Mouse (Mus musculus) MN1 (cell line): Measurements from ENCODE around the gene Scyl1.
"Not testable (repeated sequence)": the region's sequence is repeated elsewhere in the genome, so short reads cannot be mapped to it uniquely, and the experiment has no call there.

Experiments used
- DNase-seq: peaks from one replicate; pipeline ENCODE4 v3.0.0-alpha.2; 2016; ENCODE audit warnings: low spot score

The Scyl1 gene

DNA sequence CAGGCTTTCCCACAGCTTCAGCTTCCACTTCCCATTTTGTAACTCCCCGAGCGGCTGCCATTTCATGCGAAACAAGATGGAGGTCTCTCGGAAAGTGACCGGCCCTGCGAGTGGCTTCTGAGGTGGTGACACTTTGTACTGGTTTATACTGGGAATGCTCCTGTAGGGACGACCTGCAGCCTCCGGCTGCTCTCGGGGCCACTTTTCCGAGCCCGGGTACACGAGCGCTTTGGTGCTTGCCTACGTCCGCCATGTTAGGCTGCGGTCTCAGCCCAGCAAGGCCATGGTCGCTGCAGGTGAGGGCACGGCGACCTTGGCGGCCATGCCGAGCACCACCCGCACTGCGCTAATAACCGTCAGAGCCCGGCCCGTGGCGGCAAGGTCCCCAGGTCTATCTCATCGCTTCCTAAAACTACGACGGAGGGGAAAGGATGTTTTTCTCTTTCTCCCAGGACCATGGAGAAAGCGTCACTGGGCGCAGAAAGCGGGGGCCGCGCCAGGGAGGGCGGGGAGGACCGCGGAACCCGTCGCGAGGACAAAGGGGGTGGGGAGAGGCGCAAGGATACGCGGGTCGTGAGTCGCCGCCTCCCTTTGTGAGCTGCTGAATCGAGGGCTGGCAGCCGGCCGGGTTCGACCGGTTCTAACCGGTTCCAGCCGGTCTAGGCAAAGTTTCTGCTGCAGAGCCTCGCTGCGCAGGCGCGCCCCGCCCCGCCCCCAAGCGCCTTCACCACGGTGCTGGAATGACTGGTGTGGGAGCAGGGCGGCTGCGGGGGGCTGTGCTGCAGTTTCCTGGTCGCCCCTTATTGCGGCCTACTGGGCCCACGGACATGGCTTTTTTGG lies 32.0 kb upstream of the Scyl1 start:
- peak; percentile 95 for DNase-seq

DNA sequence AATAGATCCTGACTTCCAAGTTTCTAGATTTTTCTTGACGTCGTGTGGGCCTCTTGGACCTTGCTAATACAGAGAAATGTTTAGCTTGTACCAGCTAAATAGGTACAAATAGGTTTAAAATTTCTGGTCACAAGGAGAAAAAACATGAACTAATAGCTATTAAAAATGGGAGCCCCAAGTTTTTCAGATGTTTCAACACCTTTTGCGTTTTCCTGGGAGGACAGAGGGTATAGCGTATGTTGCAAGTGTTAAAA lies 31.5 kb upstream of the Scyl1 start:
- DNase-seq = no peak

DNA sequence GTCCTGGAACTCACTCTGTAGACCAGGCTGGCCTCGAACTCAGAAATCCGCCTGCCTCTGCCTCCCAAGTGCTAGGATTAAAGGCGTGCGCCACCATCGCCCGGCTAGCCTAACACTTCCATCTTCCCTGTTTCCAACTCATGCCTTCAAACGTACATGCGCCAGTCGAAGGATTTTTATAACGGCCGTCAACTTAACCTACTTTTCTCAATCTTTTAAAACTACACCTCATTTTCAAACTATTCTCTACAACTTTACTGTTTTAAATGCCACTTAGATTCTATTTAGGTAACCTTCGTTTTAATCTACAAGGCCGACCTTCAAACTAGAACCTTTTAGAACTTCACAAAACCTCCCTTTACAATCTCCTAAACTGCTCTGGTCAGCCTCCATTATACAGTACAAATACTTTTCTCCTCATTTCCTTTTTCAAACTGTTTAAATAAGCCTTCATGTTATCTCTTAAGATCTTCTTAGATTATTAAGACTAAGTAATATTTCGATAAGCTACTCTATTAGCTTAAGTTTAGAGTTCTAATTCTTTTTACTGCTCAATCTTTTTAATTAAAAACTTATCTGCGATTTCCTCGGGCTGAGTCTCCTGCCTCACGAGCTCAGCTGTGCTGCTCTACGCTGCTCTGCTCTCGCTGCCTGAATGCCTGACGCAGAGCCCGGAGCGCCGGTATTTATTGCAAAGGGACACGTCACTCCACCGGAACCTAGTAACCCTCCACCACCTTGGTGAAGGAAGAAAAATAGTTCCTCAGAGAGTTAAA lies 31.0 kb upstream of the Scyl1 start:
- peak; percentile 93 for DNase-seq

DNA sequence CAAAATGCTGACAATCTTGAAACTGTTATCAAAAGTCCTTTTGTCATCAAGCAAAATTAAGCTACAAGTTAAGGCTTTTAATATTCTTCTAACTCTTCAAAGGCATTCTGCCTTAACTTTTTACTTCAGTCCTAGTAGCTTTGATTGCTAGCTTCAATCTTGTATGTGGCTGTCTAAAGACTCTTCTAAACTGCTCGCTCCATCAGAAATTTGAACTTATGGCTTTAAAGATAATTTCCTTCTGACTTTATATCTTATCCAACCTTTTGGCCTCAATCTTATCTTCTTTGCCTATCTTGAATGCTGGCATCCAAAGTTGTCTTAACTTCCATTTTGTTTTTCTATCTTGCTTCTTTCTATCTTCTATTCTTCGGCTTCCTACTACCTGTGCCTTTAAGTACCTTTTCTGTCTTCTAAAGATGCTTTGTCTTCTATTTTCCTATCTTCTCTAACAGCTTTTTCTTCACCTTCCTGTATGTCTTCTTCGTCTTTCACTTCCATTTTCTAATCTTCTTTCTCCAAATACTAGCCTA lies 30.3 kb upstream of the Scyl1 start:
- DNase-seq = no peak

DNA sequence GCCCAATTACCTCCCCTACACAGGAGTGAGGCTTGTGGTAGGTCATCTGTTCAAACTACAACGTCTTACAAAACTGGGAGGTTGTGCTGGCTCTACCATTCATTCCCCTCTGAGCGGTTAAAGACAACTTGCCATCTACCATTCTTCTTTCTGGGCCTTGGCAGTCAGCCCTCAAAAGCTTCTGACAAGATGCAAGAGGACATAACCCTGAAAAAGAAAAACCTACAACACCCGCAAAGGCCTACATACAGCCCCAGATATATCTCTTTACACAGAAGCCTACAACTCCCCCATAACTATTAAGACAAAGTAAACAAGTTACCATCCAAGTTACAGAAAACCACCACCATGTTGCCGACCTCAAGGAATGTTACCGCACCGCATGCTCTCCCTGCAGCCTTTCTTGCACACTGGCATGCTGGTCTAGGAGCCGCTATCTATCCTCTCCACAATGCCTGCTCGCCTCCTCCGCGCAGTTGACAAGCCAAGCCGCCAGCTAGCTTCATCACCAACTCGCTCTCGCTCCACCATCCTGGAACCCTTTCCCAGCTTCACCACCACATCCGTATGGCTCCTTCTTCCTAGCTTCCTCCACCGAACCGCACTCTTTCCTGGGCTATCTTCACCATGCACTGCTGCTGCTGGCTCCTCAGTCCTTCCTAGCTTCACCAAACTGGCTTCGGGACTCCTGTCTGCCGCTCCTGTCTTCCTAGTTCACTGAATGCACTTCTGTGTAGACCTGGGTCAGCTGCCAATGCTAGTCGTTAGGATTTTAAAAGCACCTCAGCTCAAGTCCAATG lies 29.6 kb upstream of the Scyl1 start:
- peak; percentile 34 for DNase-seq

DNA sequence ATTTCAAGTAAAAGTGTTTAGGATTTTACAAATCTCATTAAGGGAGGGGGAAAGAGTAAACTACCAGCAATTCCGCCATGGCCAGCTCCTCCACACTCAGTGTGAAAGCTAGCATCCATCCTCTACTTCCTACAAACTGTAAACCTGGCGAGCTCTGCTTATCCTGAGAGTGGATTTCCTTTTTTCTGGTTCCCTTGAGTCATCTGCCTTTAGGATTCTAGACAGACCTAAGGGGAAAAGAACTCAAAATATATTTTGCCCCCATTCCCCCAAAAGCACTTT lies 29.1 kb upstream of the Scyl1 start:
- DNase-seq = no peak

DNA sequence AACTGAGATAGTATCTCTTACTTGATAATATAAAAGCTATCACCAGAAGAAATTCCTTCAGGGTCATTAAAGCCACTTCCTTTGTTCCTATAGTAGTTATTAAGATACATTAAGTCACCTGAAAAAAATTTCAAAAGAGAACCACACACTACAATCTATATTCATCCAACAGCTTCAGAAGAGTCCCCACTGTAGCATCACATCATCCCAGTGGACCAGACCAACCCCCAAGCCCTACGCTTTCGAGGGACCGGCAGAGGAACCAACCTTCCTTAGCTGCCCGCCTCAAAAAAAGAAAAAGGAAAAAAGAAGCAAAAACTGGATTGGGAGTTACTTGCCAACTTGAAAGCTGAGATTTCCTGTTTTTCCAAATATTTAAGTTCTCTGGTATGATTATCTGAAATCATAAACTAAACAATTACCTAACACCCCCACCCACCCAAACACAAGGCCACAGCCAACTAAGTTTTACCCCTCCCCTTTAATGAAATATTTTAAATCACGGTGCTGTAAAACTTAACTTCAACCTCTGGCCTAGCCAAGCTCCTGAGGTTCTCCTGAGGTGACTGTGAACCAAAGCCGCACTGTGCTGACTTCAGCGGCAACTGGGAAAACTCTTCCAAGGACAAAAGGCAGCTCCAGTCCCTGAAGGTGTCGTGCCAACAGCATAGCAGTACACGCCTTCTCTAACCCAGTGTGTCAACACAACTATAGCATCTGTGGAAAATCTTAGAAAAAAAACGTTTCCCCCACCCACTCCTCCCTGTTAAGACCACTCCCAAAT lies 28.5 kb upstream of the Scyl1 start:
- DNase-seq = peak; percentile 43

DNA sequence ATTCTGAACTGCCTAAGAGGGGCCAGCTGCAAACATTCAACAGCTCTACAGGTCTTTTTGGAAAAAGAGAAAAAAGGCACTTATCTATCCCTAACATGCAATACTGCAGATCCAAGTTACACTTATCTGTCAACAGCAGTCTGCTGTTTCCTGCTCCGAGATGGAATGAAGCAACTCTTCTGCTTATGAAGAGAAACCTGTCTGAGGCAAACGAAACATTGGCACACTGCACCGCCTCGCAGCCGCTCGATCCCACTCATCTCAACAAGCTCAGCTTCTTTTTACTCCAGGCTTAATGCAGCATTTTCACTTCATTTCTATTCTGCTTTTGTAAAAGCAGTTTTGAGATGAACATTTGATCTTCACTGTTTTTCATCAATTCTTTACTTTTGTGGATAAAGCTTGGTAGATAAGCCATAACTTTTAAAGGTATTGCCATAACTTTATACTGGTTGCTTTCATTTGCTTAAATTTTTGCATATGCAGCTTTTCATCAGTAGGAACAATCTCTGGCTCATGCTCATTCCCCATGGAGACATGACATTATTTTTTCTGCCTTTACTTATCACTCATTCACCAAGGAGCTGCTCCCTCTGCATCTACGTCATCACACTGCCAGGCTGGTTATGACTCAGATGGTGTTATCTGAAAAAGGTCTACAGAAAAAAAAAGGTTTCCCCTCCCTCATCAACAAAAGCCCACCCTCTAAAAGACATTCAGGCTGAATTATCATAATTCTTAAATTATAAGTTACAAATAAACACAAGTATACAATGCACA lies 27.7 kb upstream of the Scyl1 start:
- peak; percentile 46 for DNase-seq

DNA sequence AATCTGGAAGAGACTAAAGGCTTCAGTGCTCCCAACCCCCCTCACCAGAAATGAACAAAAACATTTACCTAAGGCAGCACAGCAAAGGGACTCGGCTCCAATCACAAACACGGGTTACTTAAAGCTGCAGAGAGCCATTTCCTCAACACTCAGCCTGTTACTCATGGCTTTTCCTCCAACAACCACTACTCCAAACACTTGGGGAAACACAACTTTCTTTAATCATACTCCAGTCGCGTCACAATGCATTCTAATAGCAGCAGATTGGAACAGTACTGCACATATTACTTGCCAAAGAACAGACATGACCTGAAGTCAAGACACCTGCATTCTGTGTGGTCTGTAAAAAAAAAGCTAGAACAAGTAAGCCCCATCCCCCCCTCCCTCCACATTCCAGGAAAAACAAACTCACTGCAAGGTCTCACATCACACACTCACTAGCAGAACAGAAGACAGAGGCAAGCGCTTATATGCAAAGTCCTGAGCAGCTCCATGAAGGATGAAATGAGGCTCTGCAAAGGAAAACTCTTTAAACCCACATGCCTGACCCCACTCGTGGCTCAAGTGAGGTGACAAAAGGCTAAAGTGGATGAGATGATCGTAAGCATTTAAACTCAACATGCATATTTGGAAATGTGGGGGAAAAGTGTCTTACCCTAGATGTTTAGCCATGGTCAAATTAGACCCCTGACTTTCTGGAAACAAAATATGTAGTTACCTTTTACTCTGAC lies 26.3 kb upstream of the Scyl1 start:
- no peak for DNase-seq

DNA sequence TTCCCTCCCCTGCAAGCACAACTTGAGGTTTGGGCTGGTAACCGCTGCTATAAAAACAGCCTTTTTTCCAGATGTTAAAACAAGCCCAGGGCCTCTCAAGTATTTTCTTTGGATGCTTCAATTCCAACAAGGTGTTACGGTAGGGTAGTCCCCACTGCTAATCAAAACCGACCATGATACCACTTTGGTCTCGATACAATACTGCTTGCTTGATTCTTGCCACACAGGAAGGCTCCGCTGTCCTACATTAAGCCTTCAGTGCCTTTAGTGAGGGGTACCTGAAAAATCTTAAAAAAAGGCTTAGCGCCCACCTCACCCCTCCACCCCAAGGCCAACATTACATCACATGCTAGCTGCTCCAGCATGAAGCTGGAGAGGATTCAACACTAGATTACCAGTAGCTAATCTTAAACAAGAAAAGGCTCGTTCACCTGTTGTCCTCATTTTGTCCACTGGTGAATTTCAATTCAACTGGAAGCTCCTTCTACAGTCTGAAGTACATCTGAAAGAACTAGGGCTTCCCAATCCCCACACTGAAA lies 25.4 kb upstream of the Scyl1 start:
- DNase-seq = no peak

DNA sequence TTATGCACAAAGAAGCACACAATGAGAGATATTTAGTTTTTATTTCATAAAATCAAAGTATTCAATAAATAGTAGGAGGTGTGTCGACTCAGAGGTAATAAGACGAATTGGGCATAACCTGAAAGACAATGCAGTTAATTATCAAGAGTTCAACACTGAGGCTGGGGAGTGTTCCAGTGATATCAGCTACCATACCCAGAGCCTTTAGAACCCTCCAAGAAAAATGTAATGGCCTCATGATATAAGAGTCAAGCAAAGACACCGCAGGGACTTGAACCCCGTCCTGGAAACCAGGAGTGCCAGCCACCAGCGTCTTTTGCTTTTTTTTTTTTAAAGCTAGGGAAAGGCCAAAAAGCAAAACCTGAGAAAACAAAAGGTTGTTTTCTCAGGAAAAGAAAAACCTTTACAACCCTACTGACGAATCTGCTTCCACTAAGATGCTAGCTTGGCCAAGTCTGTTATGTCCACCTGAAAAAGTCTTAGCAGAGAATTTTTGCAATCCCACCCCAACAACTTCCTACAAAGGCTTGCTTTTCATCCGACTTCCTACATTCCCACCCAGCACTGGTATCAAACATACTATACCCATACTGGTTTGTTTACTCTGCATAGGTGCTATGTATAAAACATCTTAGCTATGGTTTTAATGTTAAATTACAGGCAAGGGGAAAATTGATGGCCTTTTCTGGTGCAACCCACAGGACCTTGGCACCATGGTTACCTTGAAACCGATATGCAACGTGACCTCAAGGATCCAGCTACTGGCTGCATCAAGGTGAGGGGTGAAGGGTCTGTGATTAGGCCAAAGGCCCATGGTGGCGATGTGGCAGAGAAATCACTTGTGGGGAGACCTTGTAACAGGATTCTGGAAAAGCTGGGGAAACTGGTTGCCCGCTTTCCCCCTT lies 24.7 kb upstream of the Scyl1 start:
- no peak for DNase-seq

DNA sequence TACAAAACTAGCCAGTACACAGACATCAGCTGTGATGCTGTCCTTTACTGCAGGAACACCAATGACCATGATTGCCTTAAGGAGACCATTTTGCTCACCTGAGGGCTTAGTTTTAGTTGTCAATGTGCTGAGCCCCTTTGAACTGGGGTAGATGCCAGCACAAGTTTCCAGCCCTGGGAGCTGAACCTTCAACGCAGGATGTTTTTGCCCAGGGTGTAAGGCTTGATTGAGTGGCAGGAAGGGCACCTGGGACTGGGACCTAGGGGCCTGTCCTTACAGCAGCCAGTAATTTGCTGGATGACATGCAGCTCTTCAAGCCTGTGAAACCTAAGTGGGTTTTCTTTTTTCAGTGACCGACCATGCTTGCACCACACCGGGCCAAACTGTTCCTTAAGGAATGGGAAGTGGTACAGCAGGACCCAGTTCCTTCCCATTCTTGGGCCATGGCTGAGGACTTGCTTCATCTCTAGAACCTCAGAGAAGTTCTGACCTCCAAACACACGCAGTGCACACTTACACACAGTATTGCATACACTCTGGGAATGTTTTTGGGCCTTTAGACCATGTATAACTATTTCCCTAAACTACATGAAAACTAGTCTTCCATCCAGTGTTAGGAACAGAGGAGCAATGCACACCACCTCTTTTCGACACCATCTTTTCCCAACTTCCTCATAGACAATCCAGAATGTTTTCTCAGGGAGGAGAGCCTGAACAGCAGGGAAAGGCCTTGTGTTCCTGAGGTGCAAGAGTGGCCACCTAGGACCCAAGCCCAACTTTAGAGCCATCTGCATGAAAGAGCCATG lies 23.8 kb upstream of the Scyl1 start:
- DNase-seq = no peak

DNA sequence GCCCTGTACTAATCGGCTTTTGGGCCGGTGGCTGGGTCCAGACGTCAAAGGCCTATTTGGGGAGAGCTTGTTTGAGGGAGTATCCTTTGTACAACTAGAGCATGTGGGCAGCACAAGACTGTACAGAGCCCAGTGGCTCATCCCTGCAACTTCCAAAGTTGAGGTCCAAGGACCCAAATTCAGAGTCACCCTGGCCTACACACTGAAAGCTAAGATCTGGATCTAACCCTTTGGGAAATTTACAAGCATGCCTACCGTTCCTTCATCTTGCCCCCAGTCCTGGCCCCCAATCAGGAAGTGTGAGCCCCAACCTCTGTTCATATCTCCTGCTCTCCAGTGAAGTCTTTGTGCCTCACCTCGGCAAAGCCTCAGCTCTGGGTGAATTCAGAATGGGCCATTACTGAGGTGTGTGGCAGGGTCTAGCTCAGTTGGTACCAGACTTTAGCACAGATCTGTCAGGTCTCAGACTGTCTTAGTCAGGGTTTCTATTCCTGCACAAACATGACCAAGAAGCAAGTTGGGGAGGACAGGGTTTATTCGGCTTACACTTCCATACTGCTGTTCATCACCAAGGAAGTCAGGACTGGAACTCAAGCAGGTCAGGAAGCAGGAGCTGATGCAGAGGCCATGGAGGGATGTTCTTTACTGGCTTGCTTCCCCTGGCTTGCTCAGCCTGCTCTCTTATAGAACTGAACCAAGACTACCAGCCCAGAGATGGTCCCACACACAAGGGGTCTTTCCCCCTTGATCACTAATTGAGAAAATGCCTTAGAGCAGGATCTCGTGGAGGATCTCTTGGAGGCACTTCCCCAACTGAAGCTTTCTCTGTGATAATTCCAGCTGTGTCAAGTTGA lies 22.9 kb upstream of the Scyl1 start:
- DNase-seq = not testable (repeated sequence)

DNA sequence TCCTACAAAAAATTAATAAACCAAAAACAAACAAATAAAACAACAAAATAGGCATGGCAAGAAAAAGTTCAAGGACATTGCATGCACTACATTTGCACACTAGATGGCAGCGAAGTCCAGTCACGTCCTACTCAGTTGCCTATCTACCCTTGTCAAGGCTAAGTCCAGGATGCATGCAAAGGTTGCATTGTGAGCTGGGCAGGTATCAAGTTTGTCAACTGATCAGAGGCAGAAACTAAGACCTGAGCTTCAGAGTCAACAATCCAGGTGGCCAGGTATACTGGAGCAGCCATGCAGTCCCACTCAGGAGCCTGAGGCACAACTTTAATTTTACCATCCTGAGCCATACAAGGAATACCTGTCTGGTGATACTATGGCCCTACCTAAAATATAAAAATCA lies 21.9 kb upstream of the Scyl1 start:
- peak; percentile 72 for DNase-seq

DNA sequence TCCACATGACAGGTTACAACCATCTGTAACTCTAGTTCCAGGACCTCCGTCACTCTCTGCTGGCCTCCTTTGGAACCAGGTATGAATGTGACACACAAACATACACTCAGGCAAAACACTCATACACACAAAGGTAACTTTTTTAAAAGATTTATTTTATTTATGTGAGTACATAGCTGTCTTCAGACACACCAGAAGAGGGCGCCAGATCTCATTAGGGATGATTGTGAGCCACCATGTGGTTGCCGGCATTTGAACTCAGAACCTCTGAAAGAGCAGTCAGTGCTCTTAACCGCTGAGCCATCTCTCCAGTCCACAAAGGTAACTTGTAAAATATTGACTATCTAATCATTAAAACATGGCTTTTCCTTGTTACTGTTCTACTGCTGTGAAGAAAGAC lies 20.1 kb upstream of the Scyl1 start:
- DNase-seq = no peak

DNA sequence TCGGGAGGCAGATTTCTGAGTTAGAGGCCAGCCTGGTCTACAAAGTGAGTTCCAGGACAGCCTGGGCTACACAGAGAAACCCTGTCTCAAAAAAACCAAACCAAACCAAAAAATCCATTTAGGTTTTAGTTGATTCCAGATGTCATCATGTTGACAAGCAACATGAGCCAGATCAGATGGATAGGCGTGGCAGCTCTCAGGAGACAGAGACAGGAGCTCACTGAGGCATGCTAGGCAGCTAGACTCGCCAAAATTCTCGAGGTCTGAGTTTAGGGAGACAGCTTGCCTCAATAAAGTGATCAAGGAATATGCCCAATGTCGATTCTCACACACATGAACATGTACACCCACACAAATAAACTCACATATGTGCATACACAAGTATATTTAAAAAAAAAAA lies 17.8 kb upstream of the Scyl1 start:
- DNase-seq = peak; percentile 35

DNA sequence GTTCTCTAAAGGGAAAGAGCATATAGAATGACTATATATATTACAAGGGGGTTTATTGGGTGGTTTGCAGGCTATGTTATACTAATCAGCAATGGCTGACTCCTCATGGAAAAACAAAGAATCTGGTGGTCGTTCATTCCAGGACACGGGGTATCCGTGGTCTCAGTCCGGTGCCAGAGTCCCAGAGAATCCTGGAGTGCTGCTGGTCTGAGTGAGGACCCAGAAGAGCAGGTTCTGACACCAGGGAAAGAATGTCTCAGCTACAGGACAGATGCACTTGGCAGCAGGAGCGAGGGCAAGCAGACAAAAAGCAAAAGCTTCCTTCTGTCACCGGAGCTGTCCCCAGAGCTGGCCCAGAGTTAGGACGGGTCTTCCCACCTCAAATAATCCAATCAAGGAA lies 17.4 kb upstream of the Scyl1 start:
- DNase-seq = no peak
